In genomic region chr13:101481551-101482184, GRCm38 (mm10) we compare ENCODE assay signal across 14 mouse cellular contexts.
DNase-seq lines count a peak whose midpoint lies in the region; ATAC-seq lines count a peak whose summit lies in the region.
"Had no signal": no experiment of that assay in that cellular context is flagged by ENCODE, and none has a peak within 500 bp of the region (broad histone marks: within the 10 kb centered on the region; RNA-seq: fewer than 3 reads in every experiment).

No protein-coding gene starts in this region.

- DNase-seq in forebrain, embryonic 10.5 days (ENCODE audit: extremely low spot score, low spot score), result no peak
- no peak for DNase-seq in kidney, postnatal 10 days
- DNase-seq in embryonic facial prominence, embryonic 10.5 days (ENCODE audit: low spot score), result peak; percentile 48
- DNase-seq in skeletal muscle tissue, adult 2 months (ENCODE audit: low read depth, low spot score), result peak; percentile 40
- DNase-seq in embryo, embryonic 10 days (ENCODE audit: low spot score), result no peak
- DNase-seq: adrenal gland, adult 2 months; kidney, adult 2 months; layer of hippocampus, postnatal 36 days; liver, embryonic 13.5 days; thymus, postnatal 25 days had no signal

- H3K36me3 ChIP-seq in forebrain, embryonic 13.5 days (ENCODE audit: poor library complexity, severe bottlenecking), result no peaks in the 10 kb centered on the region
- H3K36me3 ChIP-seq in forebrain, embryonic 10.5 days (replicated peaks), result no peaks in the 10 kb centered on the region
- no peaks in the 10 kb centered on the region for H3K36me3 ChIP-seq in kidney, embryonic 14.5 days (ENCODE audit: control insufficient read depth, insufficient read depth, low read length)
- H3K36me3 ChIP-seq in embryonic facial prominence, embryonic 10.5 days (replicated peaks), result no peaks in the 10 kb centered on the region
- H3K36me3 ChIP-seq: liver, embryonic 13.5 days; neural tube, embryonic 12.5 days had no signal

- no peak overlapping the region for H3K4me2 ChIP-seq in forebrain, embryonic 13.5 days
- no peak overlapping the region for H3K4me2 ChIP-seq in kidney, embryonic 14.5 days (replicated peaks; ENCODE audit: low read depth, low read length)
- H3K4me2 ChIP-seq: liver, embryonic 13.5 days; neural tube, embryonic 12.5 days had no signal

- peak; percentile 79 for ATAC-seq in forebrain, embryonic 13.5 days
- ATAC-seq in kidney, embryonic 14.5 days (ENCODE audit: low FRiP score, low TSS enrichment), result peak; percentile 71
- ATAC-seq in inflammation-experienced regulatory T-cells, adult 6 months, result no peak

- WGBS in forebrain, embryonic 13.5 days, result 74% methylated on average over 6 of the region's 6 CpGs
- WGBS in forebrain, embryonic 10.5 days, result 91% methylated on average over 6 of the region's 6 CpGs
- WGBS in kidney, embryonic 14.5 days, result 59% methylated on average over 6 of the region's 6 CpGs
- WGBS in embryonic facial prominence, embryonic 10.5 days, result 69% methylated on average over 6 of the region's 6 CpGs

- H3K27ac ChIP-seq in forebrain, embryonic 13.5 days, result no peak overlapping the region
- no peak overlapping the region for H3K27ac ChIP-seq in forebrain, embryonic 10.5 days
- H3K27ac ChIP-seq in kidney, embryonic 14.5 days (ENCODE audit: low read depth, low read length), result no peak overlapping the region
- no peak overlapping the region for H3K27ac ChIP-seq in embryonic facial prominence, embryonic 10.5 days (replicated peaks)
- H3K27ac ChIP-seq: liver, embryonic 13.5 days; neural tube, embryonic 12.5 days had no signal

- H3K4me1 ChIP-seq in forebrain, embryonic 13.5 days, result 0 out of 2 replicates have a peak, but pooled peaks cover 5% of the 10 kb centered on the region
- H3K4me1 ChIP-seq in forebrain, embryonic 10.5 days, result no peaks in the 10 kb centered on the region
- H3K4me1 ChIP-seq in kidney, embryonic 14.5 days (ENCODE audit: control insufficient read depth, insufficient read depth, low read length), result no peaks in the 10 kb centered on the region
- H3K4me1 ChIP-seq in embryonic facial prominence, embryonic 10.5 days, result peaks cover 6% of the 10 kb centered on the region
- H3K4me1 ChIP-seq: liver, embryonic 13.5 days; neural tube, embryonic 12.5 days had no signal

- no peaks in the 10 kb centered on the region; the same call in 1 of the 2 replicates for H3K9me3 ChIP-seq in forebrain, embryonic 13.5 days (replicated peaks)
- no peaks in the 10 kb centered on the region for H3K9me3 ChIP-seq in forebrain, embryonic 10.5 days
- no peaks in the 10 kb centered on the region for H3K9me3 ChIP-seq in kidney, embryonic 14.5 days (ENCODE audit: control insufficient read depth, low read length)
- H3K9me3 ChIP-seq in embryonic facial prominence, embryonic 10.5 days, result no peaks in the 10 kb centered on the region
- H3K9me3 ChIP-seq: liver, embryonic 13.5 days; neural tube, embryonic 12.5 days had no signal

- no peak overlapping the region for H3K4me3 ChIP-seq in forebrain, embryonic 13.5 days
- H3K4me3 ChIP-seq in forebrain, embryonic 10.5 days, result no peak overlapping the region
- H3K4me3 ChIP-seq in kidney, embryonic 14.5 days (ENCODE audit: low read length), result no peak overlapping the region
- H3K4me3 ChIP-seq in embryonic facial prominence, embryonic 10.5 days, result no peak overlapping the region
- H3K4me3 ChIP-seq: liver, embryonic 13.5 days; neural tube, embryonic 12.5 days had no signal

- no peaks in the 10 kb centered on the region for H3K27me3 ChIP-seq in forebrain, embryonic 13.5 days
- no peaks in the 10 kb centered on the region for H3K27me3 ChIP-seq in forebrain, embryonic 10.5 days (ENCODE audit: poor library complexity, severe bottlenecking)
- H3K27me3 ChIP-seq in kidney, embryonic 14.5 days (ENCODE audit: control insufficient read depth, insufficient read depth, low read length), result no peaks in the 10 kb centered on the region
- no peaks in the 10 kb centered on the region for H3K27me3 ChIP-seq in embryonic facial prominence, embryonic 10.5 days (replicated peaks; ENCODE audit: low read depth, poor library complexity, severe bottlenecking)
- H3K27me3 ChIP-seq: liver, embryonic 13.5 days; neural tube, embryonic 12.5 days had no signal

- no peak overlapping the region for H3K9ac ChIP-seq in forebrain, embryonic 13.5 days
- H3K9ac ChIP-seq in kidney, embryonic 14.5 days (ENCODE audit: low read depth, low read length), result no peak overlapping the region
- H3K9ac ChIP-seq: liver, embryonic 13.5 days; neural tube, embryonic 12.5 days had no signal

Comparison
In these comparisons a context has a peak if more than half of its experiments do, and no peak if none do; other contexts are left out.
1. DNase-seq: peak in embryonic facial prominence, embryonic 10.5 days (single experiment) and skeletal muscle tissue, adult 2 months (single experiment); none in forebrain, embryonic 10.5 days (single experiment), kidney, postnatal 10 days (single experiment) and embryo, embryonic 10 days (single experiment).